Mouse (Mus musculus): ENCODE results near the gene Kcnq5. TPM values are rescaled to one million over a fixed set of nuclear protein-coding genes. Genes with fewer than 3 reads are reported as not detected.

The Kcnq5 gene
- total and polyA plus RNA-seq, 2 experiments from 2014 or later: 1.4 to 1.7 TPM

- TF ChIP-seq EP300 (IDR thresholded peaks at IDR 0.05; ENCODE audit: low read depth) (no peak), CTCF (IDR thresholded peaks at IDR 0.05; ENCODE audit: low read depth) (no peak)
- H3K27ac ChIP-seq (ENCODE audit: low read depth): no peak overlapping the region
These were observed 1.4 kb upstream of the Kcnq5 start for GRCm38 (mm10) chr1:21962896-21963864.

GRCm38 (mm10) chr1:21962083-21962471 is 335 bp upstream of the Kcnq5 start:
- no peak for TF ChIP-seq CTCF (IDR thresholded peaks at IDR 0.05; ENCODE audit: low read depth)
- no peak for TF ChIP-seq EP300 (IDR thresholded peaks at IDR 0.05; ENCODE audit: low read depth)
- 0 out of 2 replicates have a peak overlapping the region, but pooled peaks have one; percentile 46 for H3K9ac ChIP-seq (replicated peaks; ENCODE audit: low read depth, low read length)
- no peaks in the 10 kb centered on the region for H3K36me3 ChIP-seq (replicated peaks; ENCODE audit: control insufficient read depth, insufficient read depth, low read length)
- no peaks in the 10 kb centered on the region for H3K9me3 ChIP-seq (replicated peaks; ENCODE audit: control insufficient read depth, low read length)
- peak; percentile 7 for DNase-seq (ENCODE audit: low spot score)
- ATAC-seq (ENCODE audit: insufficient read depth, low read depth): 0 out of 2 replicates have a peak, but pooled peaks have one; percentile 1
- H3K4me2 ChIP-seq (ENCODE audit: low read depth, low read length): peak overlapping the region; percentile 97
- H3K4me1 ChIP-seq (ENCODE audit: control insufficient read depth, insufficient read depth): peaks cover 14% of the 10 kb centered on the region
- no peak overlapping the region for H3K27ac ChIP-seq (ENCODE audit: low read depth)
- peak overlapping the region; percentile 83 for H3K4me3 ChIP-seq (ENCODE audit: low read depth, low read length)
- H3K27me3 ChIP-seq (ENCODE audit: control insufficient read depth, insufficient read depth, low read length): no peaks in the 10 kb centered on the region
- under 1% methylated on average over 19 of the region's 19 CpGs for whole genome bisulfite sequencing

More at GRCm38 (mm10) chr1:21962896-21963864, 1.4 kb upstream of the Kcnq5 start:
- DNase-seq (ENCODE audit: low spot score) (peak; percentile 41), ATAC-seq (ENCODE audit: insufficient read depth, low read depth) (no peak)
- Histone ChIP-seq H3K36me3 (replicated peaks; ENCODE audit: control insufficient read depth, insufficient read depth, low read length) (no peaks in the 10 kb centered on the region), H3K9me3 (replicated peaks; ENCODE audit: control insufficient read depth, low read length) (no peaks in the 10 kb centered on the region), H3K27me3 (ENCODE audit: control insufficient read depth, insufficient read depth, low read length) (no peaks in the 10 kb centered on the region), H3K9ac (replicated peaks; ENCODE audit: low read depth, low read length) (no peak overlapping the region), H3K4me2 (ENCODE audit: low read depth, low read length) (peak overlapping the region; percentile 97), H3K4me3 (ENCODE audit: low read depth, low read length) (peak overlapping the region; percentile 83), H3K4me1 (ENCODE audit: control insufficient read depth, insufficient read depth) (peaks cover 14% of the 10 kb centered on the region)
- 11% methylated on average over 16 of the region's 16 CpGs for WGBS

GRCm38 (mm10) chr1:21960421-21961250 is 1.1 kb downstream of the Kcnq5 start:
- under 1% methylated on average over 46 of the region's 48 CpGs for WGBS
- no peak for TF ChIP-seq EP300 (IDR thresholded peaks at IDR 0.05; ENCODE audit: low read depth)
- no peak for TF ChIP-seq CTCF (IDR thresholded peaks at IDR 0.05; ENCODE audit: low read depth)
- ATAC-seq (ENCODE audit: insufficient read depth, low read depth): peak; percentile 61
- Histone ChIP-seq H3K27ac (ENCODE audit: low read depth) (peak overlapping the region; percentile 80), H3K4me3 (ENCODE audit: low read depth, low read length) (peak overlapping the region; percentile 83), H3K36me3 (replicated peaks; ENCODE audit: control insufficient read depth, insufficient read depth, low read length) (no peaks in the 10 kb centered on the region), H3K27me3 (ENCODE audit: control insufficient read depth, insufficient read depth, low read length) (no peaks in the 10 kb centered on the region), H3K4me2 (ENCODE audit: low read depth, low read length) (peak overlapping the region; percentile 97), H3K9me3 (replicated peaks; ENCODE audit: control insufficient read depth, low read length) (no peaks in the 10 kb centered on the region), H3K4me1 (ENCODE audit: control insufficient read depth, insufficient read depth) (peaks cover 14% of the 10 kb centered on the region), H3K9ac (replicated peaks; ENCODE audit: low read depth, low read length) (peak overlapping the region; percentile 70)
- DNase-seq (ENCODE audit: low spot score): peak; percentile 28

- peaks cover 14% of the 10 kb centered on the region for H3K4me1 ChIP-seq (ENCODE audit: control insufficient read depth, insufficient read depth)
- H3K4me2 ChIP-seq (ENCODE audit: low read depth, low read length): peak overlapping the region; percentile 97
- ATAC-seq (ENCODE audit: insufficient read depth, low read depth) (no peak), DNase-seq (ENCODE audit: low spot score) (peak; percentile 8)
- no peaks in the 10 kb centered on the region for H3K36me3 ChIP-seq (replicated peaks; ENCODE audit: control insufficient read depth, insufficient read depth, low read length)
- peak overlapping the region; percentile 80; the same call in 1 of the 2 replicates for H3K27ac ChIP-seq (ENCODE audit: low read depth)
- 8% methylated on average over 8 of the region's 8 CpGs for WGBS
- no peaks in the 10 kb centered on the region for H3K9me3 ChIP-seq (replicated peaks; ENCODE audit: control insufficient read depth, low read length)
- H3K4me3 ChIP-seq (ENCODE audit: low read depth, low read length): peak overlapping the region; percentile 83
- no peak overlapping the region; the same call in 1 of the 2 replicates for H3K9ac ChIP-seq (replicated peaks; ENCODE audit: low read depth, low read length)
- TF ChIP-seq CTCF (IDR thresholded peaks at IDR 0.05; ENCODE audit: low read depth) (no peak), EP300 (IDR thresholded peaks at IDR 0.05; ENCODE audit: low read depth) (no peak)
- no peaks in the 10 kb centered on the region for H3K27me3 ChIP-seq (ENCODE audit: control insufficient read depth, insufficient read depth, low read length)
These were observed 2.0 kb downstream of the Kcnq5 start for GRCm38 (mm10) chr1:21959648-21960285.

GRCm38 (mm10) chr1:21958013-21958412 is 3.7 kb downstream of the Kcnq5 start:
- Histone ChIP-seq H3K9ac (replicated peaks; ENCODE audit: low read depth, low read length) (no peak overlapping the region), H3K36me3 (replicated peaks; ENCODE audit: control insufficient read depth, insufficient read depth, low read length) (no peaks in the 10 kb centered on the region), H3K4me1 (ENCODE audit: control insufficient read depth, insufficient read depth) (peaks cover 14% of the 10 kb centered on the region), H3K27me3 (ENCODE audit: control insufficient read depth, insufficient read depth, low read length) (no peaks in the 10 kb centered on the region), H3K4me2 (ENCODE audit: low read depth, low read length) (no peak overlapping the region), H3K27ac (ENCODE audit: low read depth) (no peak overlapping the region), H3K9me3 (replicated peaks; ENCODE audit: control insufficient read depth, low read length) (no peaks in the 10 kb centered on the region), H3K4me3 (ENCODE audit: low read depth, low read length) (no peak overlapping the region)
- WGBS: 49% methylated on average over 4 of the region's 4 CpGs
- TF ChIP-seq EP300 (IDR thresholded peaks at IDR 0.05; ENCODE audit: low read depth) (no peak), CTCF (IDR thresholded peaks at IDR 0.05; ENCODE audit: low read depth) (no peak)
- no peak for ATAC-seq (ENCODE audit: insufficient read depth, low read depth)
- DNase-seq (ENCODE audit: low spot score): no peak
